26 mouse cellular contexts compared by ENCODE assay signal in the genomic region with DNA sequence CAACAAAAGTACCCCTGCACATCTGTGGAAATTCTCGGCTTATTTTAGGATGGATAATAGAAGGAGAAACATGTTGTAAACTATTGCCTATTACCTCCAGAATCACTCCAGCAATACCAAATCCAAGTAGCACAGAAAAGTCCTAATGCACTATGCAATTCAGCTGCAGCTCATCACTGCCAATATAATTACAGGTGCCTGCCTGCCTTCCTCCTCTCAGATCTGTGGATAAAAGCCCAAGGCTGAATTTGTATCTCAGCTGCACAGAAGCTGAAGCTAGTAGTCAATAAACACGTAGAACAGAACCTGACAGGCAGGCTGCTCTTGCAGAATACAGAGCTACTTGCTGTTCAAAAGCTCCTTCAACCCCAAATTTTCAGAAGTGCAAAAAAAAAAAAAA. TPM values are rescaled to one million over a fixed set of nuclear protein-coding genes. Genes with fewer than 3 reads are reported as not detected.
DNase-seq lines count a peak whose midpoint lies in the region; ATAC-seq and TF ChIP-seq lines count a peak whose summit lies in the region.
"Had no signal": no experiment of that assay in that cellular context is flagged by ENCODE, and none has a peak within 500 bp of the region (broad histone marks: within the 10 kb centered on the region; RNA-seq: fewer than 3 reads in every experiment).

No protein-coding gene starts in this region.

- DNase-seq in midbrain, embryonic 14.5 days: peak; percentile 56
- DNase-seq in midbrain, postnatal 0 days (ENCODE audit: low spot score): no peak
- peak; percentile 63 for DNase-seq in brain, adult 2 months (ENCODE audit: low read depth, low spot score)
- DNase-seq in brain, embryonic 14.5 days (ENCODE audit: low read depth): peak; percentile 67
- DNase-seq in kidney, postnatal 10 days: no peak
- DNase-seq: adrenal gland, adult 2 months; adrenal gland, postnatal 10 days; adrenal gland, postnatal 25 days; cerebellum, adult 11 months; cerebellum, adult 18-20 months; cerebellum, adult 8-10 months; cerebellum, adult 9-11 months; cerebellum, postnatal 14 days; cerebellum, postnatal 36 days; embryo, embryonic 11 days had no signal

- no peak overlapping the region for H3K4me3 ChIP-seq in midbrain, embryonic 14.5 days (replicated peaks; ENCODE audit: low read depth, low read length)
- no peak overlapping the region for H3K4me3 ChIP-seq in midbrain, postnatal 0 days (ENCODE audit: low read depth, low read length)
- H3K4me3 ChIP-seq in midbrain, embryonic 16.5 days (ENCODE audit: low read depth, low read length): no peak overlapping the region
- H3K4me3 ChIP-seq in midbrain, embryonic 13.5 days (replicated peaks): no peak overlapping the region
- H3K4me3 ChIP-seq: embryonic facial prominence, embryonic 13.5 days; embryonic facial prominence, embryonic 15.5 days; erythroblast, embryonic 14.5 days; forebrain, embryonic 10.5 days; forebrain, embryonic 12.5 days had no signal

- ATAC-seq in midbrain, embryonic 14.5 days (ENCODE audit: low FRiP score, low TSS enrichment): no peak
- no peak for ATAC-seq in midbrain, postnatal 0 days (ENCODE audit: low FRiP score)
- ATAC-seq in midbrain, embryonic 16.5 days: peak; percentile 67
- no peak for ATAC-seq in midbrain, embryonic 13.5 days
- ATAC-seq: forebrain, embryonic 14.5 days; forebrain, embryonic 16.5 days had no signal

- no peak overlapping the region for H3K27ac ChIP-seq in midbrain, embryonic 14.5 days (replicated peaks; ENCODE audit: low read depth, low read length)
- H3K27ac ChIP-seq in midbrain, postnatal 0 days (ENCODE audit: low read depth, low read length): no peak overlapping the region
- no peak overlapping the region for H3K27ac ChIP-seq in midbrain, embryonic 16.5 days (ENCODE audit: low read length)
- no peak overlapping the region for H3K27ac ChIP-seq in midbrain, embryonic 13.5 days
- H3K27ac ChIP-seq: embryonic facial prominence, embryonic 13.5 days; embryonic facial prominence, embryonic 15.5 days; forebrain, embryonic 10.5 days; forebrain, embryonic 12.5 days had no signal

- H3K36me3 ChIP-seq in midbrain, embryonic 14.5 days (ENCODE audit: control insufficient read depth, insufficient read depth, low read length): no peaks in the 10 kb centered on the region
- no peaks in the 10 kb centered on the region for H3K36me3 ChIP-seq in midbrain, postnatal 0 days (ENCODE audit: insufficient read depth, low read length)
- H3K36me3 ChIP-seq in midbrain, embryonic 16.5 days (ENCODE audit: control insufficient read depth, insufficient read depth, low read length): no peaks in the 10 kb centered on the region
- H3K36me3 ChIP-seq in midbrain, embryonic 13.5 days: 0 out of 2 replicates have a peak, but pooled peaks cover 8% of the 10 kb centered on the region
- H3K36me3 ChIP-seq: embryonic facial prominence, embryonic 13.5 days; embryonic facial prominence, embryonic 15.5 days; forebrain, embryonic 10.5 days; forebrain, embryonic 12.5 days had no signal

- WGBS in midbrain, embryonic 14.5 days: 49% methylated on average over 2 of the region's 2 CpGs
- 30% methylated on average over 2 of the region's 2 CpGs for WGBS in midbrain, postnatal 0 days
- WGBS in midbrain, embryonic 16.5 days: 51% methylated on average over 2 of the region's 2 CpGs
- WGBS in midbrain, embryonic 13.5 days: 57% methylated on average over 2 of the region's 2 CpGs

- TF ChIP-seq POLR2A in brain, embryonic 14.5 days (IDR thresholded peaks at IDR 0.05; ENCODE audit: borderline replicate concordance, extremely low read depth, insufficient read depth, insufficient read length, poor library complexity, severe bottlenecking): no peak

- TF ChIP-seq CTCF in midbrain, postnatal 0 days (IDR thresholded peaks at IDR 0.05): no peak
- no peak for TF ChIP-seq CTCF in brain, embryonic 14.5 days (IDR thresholded peaks at IDR 0.05; ENCODE audit: borderline replicate concordance, extremely low read depth, insufficient read depth, insufficient read length)

- no peaks in the 10 kb centered on the region for H3K9me3 ChIP-seq in midbrain, embryonic 14.5 days (ENCODE audit: control insufficient read depth, low read length)
- no peaks in the 10 kb centered on the region for H3K9me3 ChIP-seq in midbrain, postnatal 0 days (ENCODE audit: low read length)
- H3K9me3 ChIP-seq in midbrain, embryonic 16.5 days (replicated peaks; ENCODE audit: control insufficient read depth, low read length, poor library complexity, severe bottlenecking): no peaks in the 10 kb centered on the region
- H3K9me3 ChIP-seq in midbrain, embryonic 13.5 days: no peaks in the 10 kb centered on the region
- H3K9me3 ChIP-seq: embryonic facial prominence, embryonic 13.5 days; embryonic facial prominence, embryonic 15.5 days; forebrain, embryonic 10.5 days; forebrain, embryonic 12.5 days had no signal

- H3K9ac ChIP-seq in midbrain, embryonic 14.5 days (replicated peaks; ENCODE audit: low read length): no peak overlapping the region
- no peak overlapping the region for H3K9ac ChIP-seq in midbrain, postnatal 0 days (replicated peaks; ENCODE audit: low read length, poor library complexity, severe bottlenecking)
- no peak overlapping the region for H3K9ac ChIP-seq in midbrain, embryonic 16.5 days (ENCODE audit: low read depth, low read length)
- no peak overlapping the region for H3K9ac ChIP-seq in midbrain, embryonic 13.5 days (replicated peaks)
- H3K9ac ChIP-seq: embryonic facial prominence, embryonic 13.5 days; embryonic facial prominence, embryonic 15.5 days; forebrain, embryonic 12.5 days had no signal

- H3K27me3 ChIP-seq in midbrain, embryonic 14.5 days (ENCODE audit: control insufficient read depth, insufficient read depth, low read length): no peaks in the 10 kb centered on the region
- H3K27me3 ChIP-seq in midbrain, postnatal 0 days (ENCODE audit: insufficient read depth, low read length): no peaks in the 10 kb centered on the region
- no peaks in the 10 kb centered on the region for H3K27me3 ChIP-seq in midbrain, embryonic 16.5 days (ENCODE audit: control insufficient read depth, insufficient read depth, low read depth, low read length)
- H3K27me3 ChIP-seq in midbrain, embryonic 13.5 days: no peaks in the 10 kb centered on the region
- H3K27me3 ChIP-seq: embryonic facial prominence, embryonic 13.5 days; embryonic facial prominence, embryonic 15.5 days; forebrain, embryonic 12.5 days had no signal

- no peak overlapping the region for H3K4me2 ChIP-seq in midbrain, embryonic 14.5 days (ENCODE audit: low read length)
- no peak overlapping the region for H3K4me2 ChIP-seq in midbrain, postnatal 0 days (ENCODE audit: low read depth, low read length, poor library complexity, severe bottlenecking)
- no peak overlapping the region for H3K4me2 ChIP-seq in midbrain, embryonic 16.5 days (ENCODE audit: low read length)
- H3K4me2 ChIP-seq in midbrain, embryonic 13.5 days (replicated peaks): no peak overlapping the region
- H3K4me2 ChIP-seq: embryonic facial prominence, embryonic 13.5 days; embryonic facial prominence, embryonic 15.5 days; forebrain, embryonic 12.5 days had no signal

- no peaks in the 10 kb centered on the region for H3K4me1 ChIP-seq in midbrain, embryonic 14.5 days (ENCODE audit: control insufficient read depth, insufficient read depth, low read length)
- peaks cover 9% of the 10 kb centered on the region; the same call in 1 of the 2 replicates for H3K4me1 ChIP-seq in midbrain, postnatal 0 days (ENCODE audit: insufficient read depth, low read length)
- H3K4me1 ChIP-seq in midbrain, embryonic 16.5 days (ENCODE audit: control insufficient read depth, insufficient read depth, low read length): peaks cover 9% of the 10 kb centered on the region
- peaks cover 15% of the 10 kb centered on the region; the same call in 1 of the 2 replicates for H3K4me1 ChIP-seq in midbrain, embryonic 13.5 days (replicated peaks)
- H3K4me1 ChIP-seq: embryonic facial prominence, embryonic 13.5 days; embryonic facial prominence, embryonic 15.5 days; forebrain, embryonic 10.5 days had no signal

RNA-seq across cellular contexts. Expression of a gene that starts 21.0 kb away (rescaled TPM):
- 44.3 and 45.2 TPM in 2 replicates for polyA plus RNA-seq in midbrain, embryonic 14.5 days (2014; fragmentation: Nextera tagmentation; extraction: Ambion mirVana)
- 145 and 151 TPM in 2 replicates for total RNA-seq in midbrain, postnatal 0 days (2014; rRNA removed)
- polyA plus RNA-seq in midbrain, postnatal 0 days (2015; fragmentation: Nextera tagmentation; extraction: Ambion mirVana): 25.6 and 28.7 TPM in 2 replicates
- polyA plus RNA-seq in midbrain, embryonic 16.5 days (2015; fragmentation: Nextera tagmentation; extraction: Ambion mirVana): 35.4 and 37.9 TPM in 2 replicates
- polyA plus RNA-seq in midbrain, embryonic 13.5 days (2015; fragmentation: Nextera tagmentation; extraction: Ambion mirVana): 30.8 and 31.2 TPM in 2 replicates
- 45.9 and 50.1 TPM in 2 replicates for polyA plus RNA-seq in brain, embryonic 14.5 days (2012; rRNA removed)
- total RNA-seq: common myeloid progenitor, adult 5-6 weeks; MEL had no signal
- polyA plus RNA-seq: erythroblast, embryonic 14.5 days had no signal

Comparison
In these comparisons a context has a peak if more than half of its experiments do, and no peak if none do; other contexts are left out.
1. DNase-seq: peak in midbrain, embryonic 14.5 days (single experiment), brain, adult 2 months (single experiment) and brain, embryonic 14.5 days (single experiment); none in midbrain, postnatal 0 days (single experiment) and kidney, postnatal 10 days (single experiment).